Mouse (Mus musculus) left cerebral cortex, postnatal 25 days (tissue): ENCODE data around the gene Adam3. TPM values are rescaled to one million over a fixed set of nuclear protein-coding genes. Genes with fewer than 3 reads are reported as not detected.

Source experiments
- DNase-seq, 2 experiments: peaks; one replicate each; pipeline ENCODE4 v3.0.0; 2022; ENCODE audit warnings: low spot score in 2 of 2, mixed read lengths in 1 of 2
- intact Hi-C: fragments of 180-260 bp; cut with DNase I; formaldehyde crosslinking; loops from one replicate; pipeline ENCODE4 v1.15.1; 2025
- total RNA-seq, 2 experiments: library from RNA; stranded (reverse); gene quantifications; 2 replicates each; pipeline ENCODE4 v1.2.3; 2021

Gene Adam3
- not detected for total RNA-seq

- DNase-seq: no peak
- intact Hi-C loops: no loop called here
Observed at GRCm38 (mm10) chr8:24725630-24726029, at the start of gene Adam3. Gene Adam3, minus strand, starts transcription at chr8:24725852.

DNA sequence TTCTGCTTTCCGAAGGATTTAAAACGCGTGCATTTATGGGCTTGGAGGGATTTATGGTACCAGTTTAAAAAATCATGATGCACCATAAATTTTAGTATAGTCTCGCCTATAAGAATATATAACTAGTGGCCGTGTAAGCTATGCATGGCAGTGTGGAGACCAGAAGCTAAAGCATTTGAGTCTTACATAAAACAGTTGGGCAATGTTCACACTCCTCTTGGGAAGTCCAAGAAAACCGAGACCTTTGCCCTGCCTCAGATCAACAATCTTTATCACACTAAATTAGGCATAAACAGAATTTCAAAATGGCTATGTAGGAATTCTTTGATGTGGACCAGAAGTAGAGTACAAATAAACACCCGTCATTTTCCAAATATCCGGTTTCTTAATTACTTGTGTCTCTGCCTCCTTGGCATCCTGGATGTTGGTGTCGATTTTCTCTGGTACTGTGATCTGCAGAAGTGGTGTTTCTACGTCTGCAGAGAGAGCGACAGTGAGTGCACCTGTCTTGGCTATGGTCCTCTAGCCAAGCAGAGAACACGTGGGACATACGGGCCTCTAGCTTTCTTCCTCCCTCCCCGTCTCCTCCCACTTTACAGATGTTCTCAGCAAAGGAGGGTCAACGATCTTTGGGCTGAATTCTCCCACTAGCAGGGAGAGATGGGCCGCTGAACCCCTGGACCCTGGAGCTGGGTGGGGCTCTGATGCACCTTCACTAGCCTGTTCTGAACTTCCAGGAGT lies 596 bp downstream of the Adam3 start:
- intact Hi-C loops: no loop called here

More for the DNA sequence above, 596 bp downstream of the Adam3 start:
- no peak for DNase-seq

Other genes starting within 250 kb of the Adam3 start
- not detected for gene Adam5, start 98.5 kb upstream of the Adam3 start, total RNA-seq